Mouse (Mus musculus): ENCODE results near the gene Llgl2. TPM values are rescaled to one million over a fixed set of nuclear protein-coding genes. Genes with fewer than 3 reads are reported as not detected.

Gene Llgl2
- total RNA-seq (2015; ENCODE audit: low replicate concordance) (3.3 and 5.4 TPM in 2 replicates), total RNA-seq (2017; ENCODE audit: low replicate concordance) (0.34 TPM in 1 of 2 replicates, not detected in the other)

DNA sequence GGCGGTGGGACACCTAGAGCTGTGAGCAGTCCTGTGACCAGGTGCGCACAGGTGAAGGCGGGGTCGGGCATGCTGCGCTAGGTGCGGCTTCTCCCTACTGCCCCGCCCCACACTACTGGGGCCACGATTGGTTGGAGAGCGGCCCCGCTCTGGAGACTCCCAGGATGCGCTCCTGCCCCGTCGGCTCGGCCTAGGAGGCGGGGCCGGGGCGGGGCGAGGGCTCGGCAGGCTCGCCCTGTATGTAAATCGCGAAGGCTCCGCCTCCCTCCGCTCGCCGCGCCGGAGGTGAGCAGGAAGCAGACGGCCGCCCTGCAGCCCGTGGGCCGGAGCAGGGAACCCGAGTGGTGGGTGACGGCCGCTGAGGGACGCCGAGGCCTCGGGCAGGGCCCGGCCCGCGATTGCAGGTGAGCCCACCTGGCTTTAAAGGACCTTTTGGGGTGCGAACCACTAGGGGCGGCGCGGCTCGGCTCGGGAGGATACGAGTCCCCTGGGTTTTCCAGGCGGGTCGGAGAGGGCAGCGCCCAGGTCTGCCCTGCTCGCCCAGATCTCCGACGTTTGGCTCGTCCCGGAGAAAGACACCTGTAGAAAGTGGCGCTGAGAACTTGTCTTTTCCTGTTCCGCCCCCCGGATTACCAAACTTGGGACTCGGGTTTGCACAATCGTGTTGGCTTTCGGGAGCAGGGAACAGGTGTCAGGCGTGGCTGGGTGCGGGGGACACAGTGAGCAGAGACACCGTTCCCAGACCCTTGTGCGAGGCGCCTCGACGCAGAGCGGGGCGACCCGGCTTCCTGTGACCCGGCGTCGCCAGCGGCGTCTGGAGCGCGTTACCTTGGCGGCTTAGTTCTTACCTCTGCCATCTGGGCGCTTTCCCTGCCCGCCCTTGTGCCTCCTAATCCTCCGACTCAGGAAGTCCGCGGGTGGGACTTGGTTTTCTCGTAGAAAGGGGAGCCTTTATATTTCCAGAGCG is at the start of gene Llgl2:
Llgl2 (plus strand) TSS at position 276 of the 967 bp plus-strand sequence.
- ATAC-seq (replicated peaks; ENCODE audit: low FRiP score, poor library complexity, severe bottlenecking): peak; percentile 92

DNA sequence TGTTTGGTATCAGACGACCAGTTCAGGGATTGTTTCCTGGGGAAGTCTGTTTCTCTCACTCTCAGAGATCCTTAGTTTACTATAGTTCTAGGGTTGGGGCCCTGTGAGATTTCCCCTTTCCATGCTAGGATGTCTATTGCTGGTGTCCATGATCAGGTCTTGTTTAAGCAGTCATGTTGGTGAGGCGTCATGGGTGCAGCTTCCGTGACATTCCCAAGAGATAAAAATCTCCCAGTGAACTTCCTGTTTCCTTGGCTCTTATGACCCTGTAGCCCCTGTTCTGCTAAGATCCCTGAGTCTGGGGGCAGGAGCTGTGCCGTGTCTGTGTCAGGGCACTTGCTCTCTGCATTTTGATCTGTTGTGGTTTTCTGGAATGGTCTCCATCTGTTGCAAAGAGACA is 49.2 kb upstream of the Llgl2 start:
- no peak for ATAC-seq (replicated peaks; ENCODE audit: low FRiP score, poor library complexity, severe bottlenecking)

DNA sequence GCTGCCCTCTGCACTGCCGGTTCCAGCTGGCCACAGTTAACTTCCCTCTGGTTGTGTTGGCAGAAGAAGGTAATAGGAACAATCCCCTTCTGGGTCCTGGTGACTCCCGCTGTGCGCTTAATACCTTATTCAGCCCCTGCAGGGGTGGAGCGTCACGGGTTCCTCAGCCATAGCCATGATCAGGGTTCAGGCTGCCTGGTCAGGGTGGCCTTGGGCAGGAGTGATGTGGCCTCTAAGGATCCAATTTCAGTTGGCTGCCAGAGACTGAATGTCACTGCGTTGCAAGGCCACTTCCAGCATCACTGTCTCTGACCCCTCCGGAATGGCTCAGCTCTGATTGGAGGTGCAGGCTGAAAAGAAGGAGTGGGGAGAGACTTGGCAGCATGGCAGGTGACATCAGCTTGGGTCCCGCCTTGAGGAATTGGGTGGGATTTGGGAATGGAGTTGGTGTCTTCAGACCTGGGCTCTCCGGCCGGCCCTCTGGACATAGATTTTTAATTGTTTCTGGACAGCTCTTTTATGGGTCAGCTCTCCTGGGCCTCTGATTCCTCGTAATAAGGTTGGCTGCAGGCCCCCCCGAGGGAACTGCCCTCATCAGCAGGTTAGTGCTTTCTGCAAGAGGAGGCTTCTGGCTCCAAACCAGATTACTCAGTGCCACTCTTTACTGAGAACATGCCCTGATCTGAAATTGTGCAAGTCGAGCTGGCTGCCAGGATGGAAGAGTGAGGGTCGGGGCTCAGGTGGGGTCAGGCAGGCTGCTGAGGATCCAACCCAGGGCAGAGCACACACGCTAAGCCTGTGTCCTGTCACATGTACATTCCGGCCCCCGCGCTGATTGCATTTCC is 47.8 kb upstream of the Llgl2 start:
- ATAC-seq (replicated peaks; ENCODE audit: low FRiP score, poor library complexity, severe bottlenecking): no peak

DNA sequence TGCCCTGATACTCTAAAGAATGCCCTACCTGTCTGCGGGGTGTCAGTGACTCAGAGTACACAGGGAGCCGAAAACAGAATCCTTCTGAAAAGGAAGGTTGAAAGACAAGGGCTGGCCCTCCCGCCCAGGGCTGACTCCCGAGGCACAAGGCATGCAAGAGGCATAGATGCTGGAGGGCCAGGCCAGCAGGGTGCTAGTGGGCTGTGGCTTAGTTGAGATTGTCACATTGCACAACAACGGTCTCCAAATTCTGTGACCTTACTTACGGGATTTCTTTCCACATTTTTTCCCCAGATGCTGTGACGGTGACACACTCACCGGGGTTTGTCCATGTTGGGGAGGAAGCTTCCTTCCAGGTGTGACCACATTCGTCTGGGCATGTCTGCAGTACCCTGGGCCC is 46.9 kb upstream of the Llgl2 start:
- ATAC-seq (replicated peaks; ENCODE audit: low FRiP score, poor library complexity, severe bottlenecking): no peak

DNA sequence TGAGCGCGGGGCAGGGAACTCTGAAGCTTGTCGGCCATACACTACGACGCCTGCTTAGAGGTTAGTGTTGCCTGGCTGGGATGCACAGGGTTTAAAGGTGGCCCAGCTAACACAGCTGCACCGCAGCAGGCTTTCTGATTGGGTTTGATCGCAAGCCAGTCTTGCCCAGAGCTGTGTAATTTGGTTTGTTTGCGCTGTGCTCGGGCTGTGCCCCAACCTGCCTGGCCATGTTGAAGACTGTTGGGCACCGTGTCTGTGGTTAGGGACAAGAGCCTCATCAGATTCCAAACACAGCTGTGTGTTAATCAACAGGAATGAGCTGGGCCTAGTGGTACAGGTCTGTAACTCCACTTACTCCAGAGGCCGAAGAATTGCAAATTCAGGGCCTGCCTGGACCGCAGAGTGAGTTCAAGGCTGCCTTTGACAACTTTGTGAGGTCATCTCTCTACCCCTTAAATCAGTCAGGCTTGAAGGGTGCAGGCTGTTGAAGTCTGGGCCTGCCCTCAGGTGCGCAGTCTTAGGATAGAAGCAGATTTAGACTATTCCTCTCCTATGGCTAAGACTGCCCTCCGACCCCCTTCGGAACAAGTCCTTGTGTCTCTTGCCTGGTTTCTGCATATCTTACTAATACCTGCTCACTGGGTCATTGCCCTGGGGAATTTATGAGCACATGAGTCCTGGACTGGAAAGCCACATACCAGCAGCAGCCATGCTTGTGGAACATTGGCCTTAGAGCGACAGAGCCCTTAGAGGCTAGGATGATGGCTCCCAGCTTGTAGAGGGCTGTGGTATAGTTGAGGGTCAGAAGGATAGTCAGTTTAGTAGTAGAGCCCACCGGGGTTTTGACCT is 46.1 kb upstream of the Llgl2 start:
- ATAC-seq (replicated peaks; ENCODE audit: low FRiP score, poor library complexity, severe bottlenecking): no peak

DNA sequence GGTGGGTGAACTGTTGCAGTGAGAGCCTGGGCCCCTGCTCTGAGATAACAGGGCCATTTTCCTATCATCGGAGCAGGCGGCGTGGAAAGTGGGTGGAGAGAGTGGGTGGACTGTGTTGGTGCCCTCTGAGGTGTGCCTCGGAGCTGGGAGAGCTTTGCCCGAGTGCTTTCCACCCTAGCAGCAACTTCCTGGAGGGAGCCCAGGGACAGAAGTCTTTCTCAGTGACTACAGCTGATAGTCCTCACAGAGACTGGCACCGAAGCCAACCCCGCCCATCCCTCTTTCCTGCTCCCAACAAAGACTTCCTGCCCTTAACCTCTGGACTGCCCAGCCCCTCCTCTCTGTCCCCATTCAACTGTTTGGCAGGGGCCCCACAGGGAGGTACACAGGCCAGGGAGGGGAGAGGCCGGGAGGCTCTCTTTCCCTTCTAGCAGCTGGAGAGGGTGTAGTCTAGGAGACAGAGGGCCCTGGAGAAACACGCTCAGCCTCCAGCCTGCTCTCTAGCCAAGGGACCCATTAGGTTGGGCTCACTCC is 44.7 kb upstream of the Llgl2 start:
- ATAC-seq (replicated peaks; ENCODE audit: low FRiP score, poor library complexity, severe bottlenecking): peak; percentile 81

DNA sequence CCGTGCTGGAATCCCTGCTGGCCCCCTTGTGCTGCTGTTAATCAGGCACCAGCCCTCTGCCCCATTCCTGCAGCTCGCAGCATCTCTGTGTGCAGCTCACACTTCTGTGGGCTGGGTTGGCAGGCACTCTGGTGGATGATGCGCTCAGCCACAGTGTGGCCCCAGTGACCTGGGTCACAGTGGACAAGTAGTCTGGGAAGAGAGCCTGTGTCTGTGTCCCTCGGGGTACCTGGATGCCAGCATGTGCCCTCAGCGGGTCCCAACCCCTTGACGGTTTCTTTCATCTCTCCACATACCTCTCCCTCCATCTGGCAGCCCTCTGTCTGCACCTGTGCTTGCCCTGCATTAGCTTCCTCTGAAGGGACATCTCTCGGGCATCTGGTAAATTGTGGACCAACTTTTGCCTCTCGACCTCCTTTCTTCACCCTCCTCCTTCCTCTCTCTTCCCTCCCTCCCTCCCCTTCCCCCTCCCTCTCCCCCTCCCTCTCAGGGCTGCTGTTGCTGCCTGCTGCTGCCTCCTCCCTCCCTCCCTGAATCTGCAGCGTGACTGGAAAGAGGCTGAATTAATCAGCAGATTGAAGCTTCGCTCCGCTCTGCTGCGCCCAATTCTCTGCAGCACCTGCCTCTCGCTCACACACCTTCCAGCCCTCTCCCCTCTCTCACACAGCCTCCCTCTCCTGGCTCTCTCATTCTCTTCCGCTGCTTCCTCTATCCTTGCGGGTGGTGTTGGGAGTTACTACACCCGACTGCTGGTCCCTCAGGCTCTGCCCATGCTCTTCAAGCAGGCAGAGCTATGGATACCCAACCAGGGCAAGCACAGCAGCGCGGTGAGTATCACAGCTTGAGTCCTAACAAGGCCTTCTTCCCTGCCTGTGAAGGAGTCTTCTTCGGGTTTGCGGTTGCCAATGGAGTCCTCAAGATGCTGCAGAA is 43.4 kb upstream of the Llgl2 start:
- no peak for ATAC-seq (replicated peaks; ENCODE audit: low FRiP score, poor library complexity, severe bottlenecking)

DNA sequence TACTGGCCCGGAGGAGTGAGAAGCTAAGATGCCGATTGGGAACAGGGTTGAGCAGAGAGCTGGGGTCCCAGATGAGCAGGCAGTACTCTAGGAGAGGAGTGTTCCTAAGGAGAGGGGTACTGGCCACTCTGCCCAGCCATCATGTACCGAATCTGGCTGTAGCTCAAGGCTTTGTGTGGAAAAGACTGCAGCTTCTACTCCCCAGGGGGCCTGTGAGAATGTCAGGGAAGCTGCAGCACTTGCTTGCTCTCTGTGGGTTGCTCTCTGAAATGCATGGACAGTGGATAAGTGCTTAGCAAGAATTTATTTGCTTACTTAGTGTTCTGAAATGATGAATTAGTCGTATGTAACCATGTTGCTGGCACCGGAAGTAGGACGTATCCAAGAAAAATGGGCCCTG is 37.4 kb upstream of the Llgl2 start:
- no peak for ATAC-seq (replicated peaks; ENCODE audit: low FRiP score, poor library complexity, severe bottlenecking)

DNA sequence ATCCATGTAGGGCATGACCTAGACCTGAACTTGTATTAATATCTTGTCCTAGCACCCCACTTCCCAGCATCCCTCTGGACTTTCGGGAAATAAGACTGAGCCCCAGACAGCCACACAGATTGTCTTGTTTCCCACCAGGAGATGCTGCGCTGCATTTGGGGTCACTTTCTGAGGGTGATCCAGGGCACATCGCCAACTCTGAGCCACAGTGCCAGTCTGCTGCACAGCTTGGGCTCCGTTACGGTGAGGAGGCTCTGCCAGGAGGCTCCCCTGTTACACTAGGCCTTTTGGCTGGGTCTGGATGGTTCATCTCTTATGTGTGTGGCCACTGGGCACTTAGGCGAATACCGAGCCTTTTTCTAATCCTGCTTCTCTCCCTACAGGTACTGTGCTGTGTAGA is 34.1 kb upstream of the Llgl2 start:
- ATAC-seq (replicated peaks; ENCODE audit: low FRiP score, poor library complexity, severe bottlenecking): no peak

DNA sequence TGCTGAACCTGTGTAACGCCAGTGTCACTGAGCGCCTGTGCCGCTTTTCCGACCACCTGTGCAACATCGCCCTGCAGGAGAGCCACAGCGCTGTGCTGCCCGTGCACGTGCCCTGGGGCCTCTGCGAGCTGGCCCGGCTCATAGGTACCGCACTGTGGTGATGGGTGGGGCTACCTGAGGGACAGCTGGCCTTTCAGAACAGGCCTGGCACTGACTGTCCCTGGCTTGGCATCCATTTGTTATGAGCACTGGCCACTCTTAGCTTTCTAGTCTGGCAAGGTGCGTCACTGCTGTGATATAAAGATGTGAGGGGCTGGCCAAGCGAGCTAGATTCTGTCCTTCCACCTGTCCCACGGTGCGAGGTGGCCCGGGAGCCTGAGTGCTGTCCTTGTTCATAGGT is 31.9 kb upstream of the Llgl2 start:
- ATAC-seq (replicated peaks; ENCODE audit: low FRiP score, poor library complexity, severe bottlenecking): no peak

DNA sequence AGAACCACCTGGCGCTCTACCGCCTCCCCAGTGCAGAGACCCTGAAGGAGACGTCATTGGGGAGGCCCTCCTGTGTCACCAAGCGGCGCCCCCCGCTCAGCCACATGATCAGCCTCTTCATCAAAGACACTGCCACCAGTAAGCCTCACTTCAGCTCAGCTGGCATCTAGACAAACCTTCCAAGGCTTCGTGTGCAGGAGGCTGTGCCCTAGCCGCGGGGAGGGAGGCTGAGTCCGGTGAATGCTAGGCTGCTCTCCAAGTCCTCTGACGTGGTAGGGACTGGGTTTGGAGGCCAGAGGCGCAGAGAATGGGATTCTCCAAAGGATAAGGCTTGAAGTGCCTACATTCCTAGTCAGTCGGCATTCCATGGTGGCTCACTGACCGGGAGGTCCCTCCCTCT is 31.5 kb upstream of the Llgl2 start:
- no peak for ATAC-seq (replicated peaks; ENCODE audit: low FRiP score, poor library complexity, severe bottlenecking)

DNA sequence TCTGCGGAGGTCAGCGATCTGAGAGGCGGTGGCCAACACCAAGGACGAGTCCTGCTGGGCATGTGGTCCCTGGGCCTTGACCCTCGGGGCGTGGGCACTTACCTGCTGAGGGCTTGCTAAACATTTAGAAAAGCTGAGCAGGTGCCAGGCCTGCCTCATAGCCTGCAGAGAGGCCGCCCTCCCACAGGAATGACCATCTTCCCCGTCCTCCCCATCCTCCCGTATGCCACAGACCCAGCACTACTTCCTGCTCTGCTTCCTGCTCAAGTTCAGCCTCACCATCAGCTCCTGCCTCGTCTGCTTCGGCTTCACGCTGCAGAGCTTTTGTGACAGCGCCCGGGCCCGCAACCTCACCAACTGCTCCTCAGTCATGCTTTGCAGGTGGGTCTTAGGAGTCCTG is 27.0 kb upstream of the Llgl2 start:
- ATAC-seq (replicated peaks; ENCODE audit: low FRiP score, poor library complexity, severe bottlenecking): no peak

DNA sequence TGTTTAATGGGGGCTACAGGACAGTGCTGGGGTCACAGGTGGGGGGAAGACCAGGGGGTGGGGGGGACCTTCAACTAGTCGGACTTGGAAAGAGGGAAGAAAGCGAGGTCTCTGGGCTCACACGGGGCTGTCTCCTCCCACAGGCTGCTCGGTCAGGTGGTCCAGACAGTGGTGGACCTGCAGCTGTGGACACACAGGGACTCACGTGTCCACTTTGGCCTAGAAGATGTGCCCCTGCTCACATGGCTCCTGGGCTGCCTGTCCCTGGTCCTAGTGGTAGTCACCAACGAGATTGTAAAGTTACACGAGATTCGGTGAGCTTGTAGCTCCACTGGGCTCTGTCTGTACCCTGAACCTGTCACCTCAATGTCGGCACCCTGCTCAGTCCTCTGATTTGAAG is 26.2 kb upstream of the Llgl2 start:
- no peak for ATAC-seq (replicated peaks; ENCODE audit: low FRiP score, poor library complexity, severe bottlenecking)

DNA sequence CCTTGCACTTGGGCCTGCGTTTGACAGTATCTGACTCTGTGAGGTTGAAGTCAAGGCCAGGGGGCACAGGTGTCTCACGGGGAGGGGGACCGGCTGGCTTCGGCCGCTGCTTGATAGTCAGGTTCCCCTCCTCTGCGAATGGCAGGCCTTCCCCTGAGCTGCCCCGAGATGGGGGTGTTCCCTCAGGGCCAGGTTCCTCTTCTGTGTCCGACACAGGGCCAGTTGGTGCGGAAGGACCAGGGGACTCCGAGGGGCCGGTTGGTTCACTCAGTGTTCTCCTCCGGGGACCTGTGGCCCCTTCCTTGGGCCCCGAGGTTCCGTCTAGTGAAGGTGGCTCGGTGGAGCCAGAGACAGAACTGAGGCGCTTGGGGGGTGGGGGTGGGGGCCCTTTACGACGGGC is 22.9 kb upstream of the Llgl2 start:
- ATAC-seq (replicated peaks; ENCODE audit: low FRiP score, poor library complexity, severe bottlenecking): no peak

DNA sequence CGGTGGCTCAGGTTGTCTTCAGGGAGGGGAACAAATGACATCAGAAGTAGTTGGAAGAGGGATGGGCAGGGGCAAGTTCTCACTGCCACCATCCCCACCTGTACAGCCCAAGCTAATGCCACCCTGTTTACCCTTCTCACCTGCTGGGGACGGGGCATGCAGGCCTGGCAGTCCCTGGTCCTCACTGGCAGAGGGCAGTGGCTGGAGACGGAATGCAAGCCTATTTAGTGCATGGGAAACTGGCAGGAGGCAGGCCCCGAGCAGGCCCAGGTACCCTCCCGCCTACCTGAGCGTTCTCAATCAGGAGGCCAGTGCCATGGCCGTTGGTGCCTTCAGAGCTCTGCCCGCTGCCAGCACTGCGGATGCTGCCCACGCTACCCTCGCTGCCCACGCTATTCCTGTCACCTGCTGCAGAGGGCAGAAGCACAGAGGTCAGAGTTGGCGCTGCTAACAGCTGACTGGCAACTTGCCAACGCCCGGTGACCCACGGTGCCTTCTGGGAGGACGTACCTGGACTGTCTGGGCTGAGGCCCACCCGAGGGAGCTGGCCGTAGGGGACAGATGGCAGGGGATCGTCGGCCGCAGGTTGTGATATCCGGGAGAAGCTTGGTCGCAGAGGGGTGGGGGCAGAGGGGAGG is 20.7 kb upstream of the Llgl2 start:
- no peak for ATAC-seq (replicated peaks; ENCODE audit: low FRiP score, poor library complexity, severe bottlenecking)

DNA sequence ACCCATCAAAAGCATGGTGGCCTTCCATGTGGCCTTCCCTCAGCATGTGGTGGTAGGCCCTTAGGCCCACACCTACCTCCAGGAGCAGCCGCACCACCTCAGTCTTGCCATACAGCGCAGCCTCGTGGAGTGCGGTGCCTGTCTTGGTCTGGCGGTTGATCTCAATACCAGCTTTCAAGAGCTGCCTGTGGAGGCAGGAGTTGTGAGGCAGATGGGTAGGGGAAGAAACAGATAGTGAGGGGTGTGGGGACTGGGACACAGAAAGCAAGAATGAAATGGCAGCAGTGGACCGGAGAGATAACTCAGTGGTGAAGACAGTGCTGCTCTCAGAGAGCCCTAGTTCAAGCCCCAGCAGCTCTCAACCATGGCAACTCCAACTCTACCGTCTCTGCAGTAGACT is 18.8 kb upstream of the Llgl2 start:
- peak; percentile 81 for ATAC-seq (replicated peaks; ENCODE audit: low FRiP score, poor library complexity, severe bottlenecking)

DNA sequence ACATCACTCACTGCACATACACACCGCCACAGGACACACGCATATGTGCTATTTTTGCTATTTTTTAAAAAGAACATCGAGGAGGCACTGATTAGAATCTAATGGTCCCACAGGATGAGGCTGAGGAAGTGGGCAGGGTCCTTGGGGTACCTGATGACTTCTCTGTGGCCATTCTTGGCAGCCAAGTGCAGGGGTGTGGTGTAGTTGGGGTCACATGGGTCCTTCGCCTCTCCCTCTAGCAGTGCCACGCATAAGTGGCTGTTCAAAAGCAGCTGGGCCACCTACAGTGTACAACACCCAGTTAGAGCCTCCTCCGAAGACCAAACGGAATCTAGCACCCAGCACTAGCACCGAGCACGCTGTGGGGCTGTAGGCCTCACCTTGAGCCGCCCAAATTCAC is 17.7 kb upstream of the Llgl2 start:
- ATAC-seq (replicated peaks; ENCODE audit: low FRiP score, poor library complexity, severe bottlenecking): no peak

DNA sequence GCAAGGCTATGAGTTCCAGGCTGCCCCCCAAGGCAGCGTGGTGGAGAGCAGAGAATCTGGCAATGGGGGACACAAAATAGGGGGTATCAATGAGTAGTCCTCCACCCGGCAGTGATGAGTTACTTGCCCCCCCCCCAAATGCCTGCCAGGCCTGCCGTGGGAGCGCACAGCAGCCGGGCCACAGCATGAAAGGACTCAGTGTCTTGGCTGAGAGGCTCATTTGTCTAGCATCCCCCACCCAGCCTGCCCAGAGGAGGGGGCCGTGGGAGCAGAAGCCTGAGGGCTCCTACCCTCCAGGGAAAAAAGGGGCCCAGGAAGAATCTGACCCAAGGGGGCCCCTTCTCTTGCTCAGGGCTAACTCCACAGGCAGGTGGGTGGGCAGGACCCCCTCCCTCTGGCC is 16.5 kb upstream of the Llgl2 start:
- ATAC-seq (replicated peaks; ENCODE audit: low FRiP score, poor library complexity, severe bottlenecking): no peak
